Mouse (Mus musculus) limb, embryonic 11.5 days (tissue): ENCODE results near the gene Hectd2. TPM values are rescaled to one million over a fixed set of nuclear protein-coding genes. Genes with fewer than 3 reads are reported as not detected.
A peak's percentile ranks its signal among the peaks of the same experiment; 100 is the strongest.

Experiments
- ATAC-seq: fragments of 200-750 bp; cut with Nextera tagmentation; 2 replicates; pipeline ENCODE4 v1.8.0; 2017; ENCODE audit warnings: low read depth; ENCODE audit not compliant: insufficient number of reproducible peaks, low FRiP score, low TSS enrichment
- DNase-seq: peaks from one replicate; pipeline ENCODE4 v3.0.0-alpha.2; 2015; ENCODE audit warnings: low spot score
- H3K27ac ChIP-seq: fragments of 300-500 bp; sonication (generic); replicated peaks from 2 replicates; pipeline ENCODE4 v1.5.1; 2014; ENCODE audit warnings: low read depth, mild to moderate bottlenecking, low read length
- H3K27me3 ChIP-seq: fragments of 300-500 bp; sonication (generic); 2 replicates; pipeline ENCODE4 v1.6.1; 2014; ENCODE audit warnings: mild to moderate bottlenecking, low read length, mixed read lengths; ENCODE audit not compliant: control insufficient read depth, insufficient read depth
- H3K36me3 ChIP-seq: fragments of 300-500 bp; sonication (generic); 2 replicates; pipeline ENCODE4 v1.6.1; 2014; ENCODE audit warnings: mild to moderate bottlenecking, low read length, moderate library complexity, mixed read lengths; ENCODE audit not compliant: control insufficient read depth, insufficient read depth
- H3K4me1 ChIP-seq: fragments of 300-500 bp; sonication (generic); 2 replicates; pipeline ENCODE4 v1.6.1; 2014; ENCODE audit warnings: low read length, mixed read lengths; ENCODE audit not compliant: control insufficient read depth, insufficient read depth
- H3K4me2 ChIP-seq: fragments of 300-500 bp; sonication (generic); 2 replicates; pipeline ENCODE4 v1.6.1; 2014; ENCODE audit warnings: low read depth, mild to moderate bottlenecking, moderate library complexity; ENCODE audit not compliant: severe bottlenecking
- H3K4me3 ChIP-seq: fragments of 300-500 bp; sonication (generic); 2 replicates; pipeline ENCODE4 v1.5.1; 2014; ENCODE audit warnings: low read depth, low read length
- H3K9ac ChIP-seq: fragments of 300-500 bp; sonication (generic); 2 replicates; pipeline ENCODE4 v1.6.1; 2014; ENCODE audit warnings: mild to moderate bottlenecking, low read length
- H3K9me3 ChIP-seq: fragments of 300-500 bp; sonication (generic); 2 replicates; pipeline ENCODE4 v1.6.1; 2016; ENCODE audit warnings: low read length; ENCODE audit not compliant: control insufficient read depth
- WGBS: fragments of 180-500 bp; shearing (Covaris S2); extraction: QIAGEN DNeasy Blood & Tissue Kit; methylation state at CpG from one replicate; pipeline ENCODE4 v1.1.7; 2014; 5-methylcytosine and 5-hydroxymethylcytosine counted together
- polyA plus RNA-seq: library from polyadenylated mRNA; unstranded; fragments of >200 nt; fragmentation: Nextera tagmentation; extraction: Ambion mirVana; gene quantifications from 2 replicates; pipeline ENCODE4 v1.2.1, GENCODE M21; 2014

Hectd2 gene
- polyA plus RNA-seq, 1 experiment from 2014 or later: 2.3 TPM

- Histone ChIP-seq H3K4me2 (no peak overlapping the region; the same call in 1 of the 2 replicates), H3K9ac (no peak overlapping the region), H3K4me3 (no peak overlapping the region), H3K27ac (no peak overlapping the region), H3K36me3 (no peaks in the 10 kb centered on the region), H3K4me1 (0 out of 2 replicates have a peak, but pooled peaks cover 6% of the 10 kb centered on the region), H3K9me3 (no peaks in the 10 kb centered on the region), H3K27me3 (no peaks in the 10 kb centered on the region)
- no peak for ATAC-seq
- 35% methylated on average over 17 of the region's 17 CpGs for WGBS
- peak; percentile 30 for DNase-seq
These were observed 20.3 kb upstream of the Hectd2 start for GRCm38 (mm10) chr19:36534011-36534765.

GRCm38 (mm10) chr19:36534766-36535140 is 19.7 kb upstream of the Hectd2 start:
- Histone ChIP-seq H3K27me3 (no peaks in the 10 kb centered on the region), H3K9ac (no peak overlapping the region), H3K4me3 (no peak overlapping the region), H3K4me2 (no peak overlapping the region), H3K4me1 (0 out of 2 replicates have a peak, but pooled peaks cover 6% of the 10 kb centered on the region), H3K9me3 (no peaks in the 10 kb centered on the region), H3K36me3 (no peaks in the 10 kb centered on the region), H3K27ac (no peak overlapping the region)
- ATAC-seq (no peak), DNase-seq (no peak)
- WGBS: 61% methylated on average over 8 of the region's 8 CpGs

GRCm38 (mm10) chr19:36535186-36535585 is 19.3 kb upstream of the Hectd2 start:
- Histone ChIP-seq H3K4me2 (no peak overlapping the region), H3K27ac (no peak overlapping the region), H3K9me3 (no peaks in the 10 kb centered on the region), H3K4me3 (no peak overlapping the region), H3K36me3 (no peaks in the 10 kb centered on the region), H3K4me1 (0 out of 2 replicates have a peak, but pooled peaks cover 6% of the 10 kb centered on the region), H3K27me3 (no peaks in the 10 kb centered on the region), H3K9ac (no peak overlapping the region)
- no peak for DNase-seq
- WGBS: 40% methylated on average over 2 of the region's 2 CpGs
- ATAC-seq: no peak

- no peaks in the 10 kb centered on the region for H3K9me3 ChIP-seq
- DNase-seq (no peak), ATAC-seq (no peak)
- H3K9ac ChIP-seq: no peak overlapping the region
- no peak overlapping the region for H3K27ac ChIP-seq
- H3K4me3 ChIP-seq: no peak overlapping the region
- 0 out of 2 replicates have a peak, but pooled peaks cover 6% of the 10 kb centered on the region for H3K4me1 ChIP-seq
- 55% methylated on average over 6 of the region's 6 CpGs for WGBS
- H3K27me3 ChIP-seq: no peaks in the 10 kb centered on the region
- H3K36me3 ChIP-seq: no peaks in the 10 kb centered on the region
- no peak overlapping the region for H3K4me2 ChIP-seq
These were observed 18.6 kb upstream of the Hectd2 start for GRCm38 (mm10) chr19:36535878-36536277.

GRCm38 (mm10) chr19:36536929-36537328 is 17.5 kb upstream of the Hectd2 start:
- Histone ChIP-seq H3K27ac (no peak overlapping the region), H3K9me3 (no peaks in the 10 kb centered on the region), H3K27me3 (no peaks in the 10 kb centered on the region), H3K4me3 (no peak overlapping the region), H3K4me2 (no peak overlapping the region), H3K4me1 (0 out of 2 replicates have a peak, but pooled peaks cover 6% of the 10 kb centered on the region), H3K9ac (no peak overlapping the region), H3K36me3 (no peaks in the 10 kb centered on the region)
- WGBS: 91% methylated on average over 11 of the region's 11 CpGs
- ATAC-seq: no peak
- no peak for DNase-seq

GRCm38 (mm10) chr19:36538528-36538927 is 15.9 kb upstream of the Hectd2 start:
- no peak overlapping the region for H3K4me3 ChIP-seq
- no peaks in the 10 kb centered on the region for H3K27me3 ChIP-seq
- no peak overlapping the region for H3K9ac ChIP-seq
- no peak overlapping the region for H3K4me2 ChIP-seq
- H3K4me1 ChIP-seq: 0 out of 2 replicates have a peak, but pooled peaks cover 6% of the 10 kb centered on the region
- no peaks in the 10 kb centered on the region for H3K9me3 ChIP-seq
- H3K36me3 ChIP-seq: no peaks in the 10 kb centered on the region
- 14% methylated on average over 4 of the region's 4 CpGs for WGBS
- ATAC-seq (no peak), DNase-seq (peak; percentile 60)
- no peak overlapping the region for H3K27ac ChIP-seq

GRCm38 (mm10) chr19:36539311-36539710 is 15.1 kb upstream of the Hectd2 start:
- H3K4me3 ChIP-seq: no peak overlapping the region
- H3K9me3 ChIP-seq: no peaks in the 10 kb centered on the region
- no peaks in the 10 kb centered on the region for H3K27me3 ChIP-seq
- DNase-seq: no peak
- no peak overlapping the region for H3K9ac ChIP-seq
- no peak for ATAC-seq
- no peak overlapping the region for H3K27ac ChIP-seq
- H3K4me2 ChIP-seq: no peak overlapping the region
- H3K4me1 ChIP-seq: 0 out of 2 replicates have a peak, but pooled peaks cover 6% of the 10 kb centered on the region
- no peaks in the 10 kb centered on the region for H3K36me3 ChIP-seq
- WGBS: 96% methylated on average over 2 of the region's 2 CpGs

- Histone ChIP-seq H3K4me1 (no peaks in the 10 kb centered on the region), H3K9me3 (no peaks in the 10 kb centered on the region), H3K4me2 (no peak overlapping the region), H3K9ac (no peak overlapping the region), H3K4me3 (no peak overlapping the region), H3K27me3 (no peaks in the 10 kb centered on the region), H3K27ac (no peak overlapping the region), H3K36me3 (no peaks in the 10 kb centered on the region)
- no peak for DNase-seq
- ATAC-seq: no peak
- 87% methylated on average over 10 of the region's 10 CpGs for WGBS
These were observed 14.3 kb upstream of the Hectd2 start for GRCm38 (mm10) chr19:36540012-36540606.
